Mouse (Mus musculus) heart, adult 2 months (tissue): Measurements from ENCODE around the gene Pprc1.

Experiments used
- CTCF ChIP-seq: fragments of 200-600 bp; IDR thresholded peaks from 2 replicates; pipeline ENCODE4 v1.8.1; 2022; ENCODE audit warnings: antibody characterized with exemption, mild to moderate bottlenecking, moderate library complexity
- EP300 ChIP-seq: fragments of 200-500 bp; IDR thresholded peaks from 2 replicates; pipeline ENCODE4 v1.6.1; 2011; ENCODE audit warnings: low read depth, low read length, control low read depth; ENCODE audit not compliant: insufficient read depth

GRCm38 (mm10) chr19:46047426-46047825 is 2.7 kb downstream of the Pprc1 start:
- no peak for TF ChIP-seq CTCF
- TF ChIP-seq EP300: no peak
